ENCODE assay signal across 7 mouse cellular contexts in the genomic region with DNA sequence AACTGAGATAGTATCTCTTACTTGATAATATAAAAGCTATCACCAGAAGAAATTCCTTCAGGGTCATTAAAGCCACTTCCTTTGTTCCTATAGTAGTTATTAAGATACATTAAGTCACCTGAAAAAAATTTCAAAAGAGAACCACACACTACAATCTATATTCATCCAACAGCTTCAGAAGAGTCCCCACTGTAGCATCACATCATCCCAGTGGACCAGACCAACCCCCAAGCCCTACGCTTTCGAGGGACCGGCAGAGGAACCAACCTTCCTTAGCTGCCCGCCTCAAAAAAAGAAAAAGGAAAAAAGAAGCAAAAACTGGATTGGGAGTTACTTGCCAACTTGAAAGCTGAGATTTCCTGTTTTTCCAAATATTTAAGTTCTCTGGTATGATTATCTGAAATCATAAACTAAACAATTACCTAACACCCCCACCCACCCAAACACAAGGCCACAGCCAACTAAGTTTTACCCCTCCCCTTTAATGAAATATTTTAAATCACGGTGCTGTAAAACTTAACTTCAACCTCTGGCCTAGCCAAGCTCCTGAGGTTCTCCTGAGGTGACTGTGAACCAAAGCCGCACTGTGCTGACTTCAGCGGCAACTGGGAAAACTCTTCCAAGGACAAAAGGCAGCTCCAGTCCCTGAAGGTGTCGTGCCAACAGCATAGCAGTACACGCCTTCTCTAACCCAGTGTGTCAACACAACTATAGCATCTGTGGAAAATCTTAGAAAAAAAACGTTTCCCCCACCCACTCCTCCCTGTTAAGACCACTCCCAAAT. TPM values are rescaled to one million over a fixed set of nuclear protein-coding genes. Genes with fewer than 3 reads are reported as not detected.
DNase-seq lines count a peak whose midpoint lies in the region; ATAC-seq lines count a peak whose summit lies in the region.

No protein-coding gene starts in this region.

- peak overlapping the region; percentile 95 for H3K9ac ChIP-seq in hindbrain, embryonic 11.5 days (ENCODE audit: low read depth, low read length)

- H3K4me2 ChIP-seq in hindbrain, embryonic 11.5 days (replicated peaks; ENCODE audit: low read depth, low read length) = peak overlapping the region; percentile 82

- peak; percentile 57 for DNase-seq in retina, embryonic 14.5 days (ENCODE audit: low spot score)
- no peak for DNase-seq in retina, postnatal 1 day
- DNase-seq in cerebellum, postnatal 25 days = peak; percentile 40
- DNase-seq in hindbrain, embryonic 11.5 days (ENCODE audit: low spot score) = peak; percentile 38
- DNase-seq in lung, postnatal 10 days = peak; percentile 49
- DNase-seq in left cerebral cortex, adult 18-20 months (ENCODE audit: low spot score in 2 of 2) = no peak

- H3K9me3 ChIP-seq in hindbrain, embryonic 11.5 days (ENCODE audit: control insufficient read depth, low read length) = no peaks in the 10 kb centered on the region

- 1% methylated on average over 10 of the region's 10 CpGs for WGBS in hindbrain, embryonic 11.5 days

- peaks cover 9% of the 10 kb centered on the region for H3K4me1 ChIP-seq in hindbrain, embryonic 11.5 days (replicated peaks; ENCODE audit: control insufficient read depth, insufficient read depth, low read length)

- peak overlapping the region; percentile 74; the same call in 1 of the 2 replicates for H3K27ac ChIP-seq in hindbrain, embryonic 11.5 days (ENCODE audit: low read depth, low read length)

- H3K36me3 ChIP-seq in hindbrain, embryonic 11.5 days (ENCODE audit: control insufficient read depth, insufficient read depth, low read length) = peaks cover 15% of the 10 kb centered on the region

- H3K27me3 ChIP-seq in hindbrain, embryonic 11.5 days (ENCODE audit: control insufficient read depth, insufficient read depth, low read length) = no peaks in the 10 kb centered on the region

- ATAC-seq in hindbrain, embryonic 11.5 days (ENCODE audit: low FRiP score) = no peak
- ATAC-seq in frontal cortex, adult (ENCODE audit: low TSS enrichment) = no peak

- H3K4me3 ChIP-seq in hindbrain, embryonic 11.5 days (ENCODE audit: low read depth, low read length) = peak overlapping the region; percentile 93

RNA-seq across cellular contexts. Expression of a gene that starts 28.5 kb away (rescaled TPM):
- 47.2 and 55.7 TPM in 2 replicates for polyA plus RNA-seq in hindbrain, embryonic 11.5 days (2014; fragmentation: Nextera tagmentation; extraction: Ambion mirVana)
- total RNA-seq in left cerebral cortex, adult 18-20 months (2021) = 10 to 100 TPM; 90.8 to 93.4 TPM

RNA-seq across cellular contexts. Expression of a gene that starts 59.1 kb away (rescaled TPM):
- polyA plus RNA-seq in hindbrain, embryonic 11.5 days (2014; fragmentation: Nextera tagmentation; extraction: Ambion mirVana) = 3.5 and 3.8 TPM in 2 replicates
- total RNA-seq in left cerebral cortex, adult 18-20 months (2021) = 10 to 100 TPM; 37.2 to 41.8 TPM

Comparison
In these comparisons a context has a peak if more than half of its experiments do, and no peak if none do; other contexts are left out.
1. DNase-seq: peak in retina, embryonic 14.5 days (single experiment), cerebellum, postnatal 25 days (2 of 2), hindbrain, embryonic 11.5 days (single experiment) and lung, postnatal 10 days (single experiment); none in retina, postnatal 1 day (single experiment) and left cerebral cortex, adult 18-20 months (0 of 2).